Mouse (Mus musculus) kidney, embryonic 16.5 days (tissue): Measurements from ENCODE around the gene Zfp94. TPM values are rescaled to one million over a fixed set of nuclear protein-coding genes. Genes with fewer than 3 reads are reported as not detected.

ENCODE experiments used
- ATAC-seq: fragments of 200-750 bp; cut with Nextera tagmentation; 2 replicates; pipeline ENCODE4 v1.8.0; 2017; ENCODE audit warnings: moderate TSS enrichment; ENCODE audit not compliant: low FRiP score, low TSS enrichment
- H3K27ac ChIP-seq: fragments of 300-500 bp; sonication (generic); 2 replicates; pipeline ENCODE4 v1.5.1; 2014; ENCODE audit warnings: low read length
- H3K27me3 ChIP-seq: fragments of 300-500 bp; sonication (generic); 2 replicates; pipeline ENCODE4 v1.6.1; 2014; ENCODE audit warnings: low read length, control low read depth, mixed read lengths; ENCODE audit not compliant: insufficient read depth
- H3K36me3 ChIP-seq: fragments of 300-500 bp; sonication (generic); 2 replicates; pipeline ENCODE4 v1.6.1; 2014; ENCODE audit warnings: low read length, control low read depth, mixed read lengths; ENCODE audit not compliant: insufficient read depth
- H3K4me1 ChIP-seq: fragments of 300-500 bp; sonication (generic); 2 replicates; pipeline ENCODE4 v1.6.1; 2014; ENCODE audit warnings: low read length, control low read depth, mixed read lengths; ENCODE audit not compliant: insufficient read depth
- H3K4me2 ChIP-seq: fragments of 300-500 bp; sonication (generic); replicated peaks from 2 replicates; pipeline ENCODE4 v1.6.1; 2014; ENCODE audit warnings: low read depth, low read length
- H3K4me3 ChIP-seq: fragments of 300-500 bp; sonication (generic); 2 replicates; pipeline ENCODE4 v1.5.1; 2014; ENCODE audit warnings: mild to moderate bottlenecking, low read length
- H3K9ac ChIP-seq: fragments of 300-500 bp; sonication (generic); replicated peaks from 2 replicates; pipeline ENCODE4 v1.6.1; 2014; ENCODE audit warnings: low read length
- H3K9me3 ChIP-seq: fragments of 300-500 bp; sonication (generic); 2 replicates; pipeline ENCODE4 v1.6.1; 2016; ENCODE audit warnings: low read length, control low read depth
- WGBS: fragments of 180-500 bp; shearing (Covaris S2); extraction: QIAGEN DNeasy Blood & Tissue Kit; methylation state at CpG from one replicate; pipeline ENCODE4 v1.1.7; 2014; 5-methylcytosine and 5-hydroxymethylcytosine counted together
- polyA plus RNA-seq: library from polyadenylated mRNA; unstranded; fragments of >200 nt; fragmentation: Nextera tagmentation; extraction: Ambion mirVana; gene quantifications from 2 replicates; pipeline ENCODE4 v1.2.1, GENCODE M21; 2015

Zfp94 gene
- polyA plus RNA-seq, 1 experiment from 2014 or later, result 13.9 TPM

DNA sequence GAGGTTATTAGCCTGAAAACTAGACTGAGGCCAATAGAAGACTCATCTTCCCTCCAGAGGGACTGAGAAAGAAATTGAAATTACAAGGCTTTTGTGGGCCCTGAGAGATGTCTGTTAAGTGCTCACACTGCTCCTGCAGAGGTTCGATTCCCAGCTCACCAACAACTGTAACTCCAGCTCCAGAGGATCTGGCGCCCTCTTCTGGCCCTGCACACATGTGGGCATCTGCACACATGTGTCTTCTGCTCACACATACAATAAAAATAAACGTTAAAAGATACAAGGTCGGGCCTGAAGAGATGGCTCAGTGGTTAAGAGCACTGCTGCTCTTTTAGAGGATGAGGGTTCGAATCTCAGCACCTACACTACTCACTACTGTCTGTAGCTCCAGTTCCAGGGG lies 30.0 kb upstream of the Zfp94 start:
- H3K27ac ChIP-seq, result no peak overlapping the region
- no peaks in the 10 kb centered on the region for H3K4me1 ChIP-seq
- WGBS, result 66% methylated on average over 5 of the region's 5 CpGs
- no peak for ATAC-seq
- H3K27me3 ChIP-seq, result no peaks in the 10 kb centered on the region
- no peak overlapping the region for H3K9ac ChIP-seq
- no peaks in the 10 kb centered on the region for H3K9me3 ChIP-seq
- H3K36me3 ChIP-seq, result no peaks in the 10 kb centered on the region
- no peak overlapping the region for H3K4me3 ChIP-seq
- no peak overlapping the region for H3K4me2 ChIP-seq

GRCm38 (mm10) chr7:24343701-24344272 lies 27.3 kb upstream of the Zfp94 start:
- Histone ChIP-seq H3K4me1 (no peaks in the 10 kb centered on the region), H3K9ac (no peak overlapping the region), H3K4me3 (no peak overlapping the region), H3K27ac (no peak overlapping the region), H3K4me2 (no peak overlapping the region), H3K27me3 (no peaks in the 10 kb centered on the region), H3K9me3 (no peaks in the 10 kb centered on the region), H3K36me3 (no peaks in the 10 kb centered on the region)
- ATAC-seq, result no peak
- 76% methylated on average over 7 of the region's 7 CpGs for WGBS

- ATAC-seq, result no peak
- 60% methylated on average over 2 of the region's 2 CpGs for WGBS
- Histone ChIP-seq H3K9ac (no peak overlapping the region), H3K36me3 (no peaks in the 10 kb centered on the region), H3K9me3 (no peaks in the 10 kb centered on the region), H3K27me3 (peaks cover 10% of the 10 kb centered on the region), H3K4me2 (no peak overlapping the region), H3K4me3 (no peak overlapping the region), H3K27ac (no peak overlapping the region), H3K4me1 (no peaks in the 10 kb centered on the region)
These were observed 21.8 kb upstream of the Zfp94 start for GRCm38 (mm10) chr7:24338241-24338640.

- Histone ChIP-seq H3K4me1 (no peaks in the 10 kb centered on the region), H3K27ac (no peak overlapping the region), H3K4me2 (no peak overlapping the region), H3K4me3 (no peak overlapping the region), H3K9ac (no peak overlapping the region), H3K9me3 (0 out of 2 replicates have a peak, but pooled peaks cover 2% of the 10 kb centered on the region), H3K36me3 (no peaks in the 10 kb centered on the region), H3K27me3 (peaks cover 10% of the 10 kb centered on the region)
- no peak for ATAC-seq
- WGBS, result 6% methylated on average over 5 of the region's 5 CpGs
These were observed 19.3 kb upstream of the Zfp94 start for GRCm38 (mm10) chr7:24335699-24336309.

GRCm38 (mm10) chr7:24333304-24333986 lies 17.0 kb upstream of the Zfp94 start, which contains the start of gene Tescl:
Gene Tescl (minus strand): TSS chr7:24333936.
- no peaks in the 10 kb centered on the region for H3K4me1 ChIP-seq
- 0 out of 2 replicates have a peak, but pooled peaks cover 2% of the 10 kb centered on the region for H3K9me3 ChIP-seq
- peaks cover 10% of the 10 kb centered on the region for H3K27me3 ChIP-seq
- no peak for ATAC-seq
- 0 out of 2 replicates have a peak within 1 kb of the TSS, but pooled peaks have one; percentile 11 for H3K9ac ChIP-seq
- no peaks in the 10 kb centered on the region for H3K36me3 ChIP-seq
- 41% methylated on average over 49 of the region's 49 CpGs for WGBS
- no peak within 1 kb of the TSS for H3K27ac ChIP-seq
- H3K4me3 ChIP-seq, result peak within 1 kb of the TSS; percentile 19
- H3K4me2 ChIP-seq, result peak within 1 kb of the TSS; percentile 41

DNA sequence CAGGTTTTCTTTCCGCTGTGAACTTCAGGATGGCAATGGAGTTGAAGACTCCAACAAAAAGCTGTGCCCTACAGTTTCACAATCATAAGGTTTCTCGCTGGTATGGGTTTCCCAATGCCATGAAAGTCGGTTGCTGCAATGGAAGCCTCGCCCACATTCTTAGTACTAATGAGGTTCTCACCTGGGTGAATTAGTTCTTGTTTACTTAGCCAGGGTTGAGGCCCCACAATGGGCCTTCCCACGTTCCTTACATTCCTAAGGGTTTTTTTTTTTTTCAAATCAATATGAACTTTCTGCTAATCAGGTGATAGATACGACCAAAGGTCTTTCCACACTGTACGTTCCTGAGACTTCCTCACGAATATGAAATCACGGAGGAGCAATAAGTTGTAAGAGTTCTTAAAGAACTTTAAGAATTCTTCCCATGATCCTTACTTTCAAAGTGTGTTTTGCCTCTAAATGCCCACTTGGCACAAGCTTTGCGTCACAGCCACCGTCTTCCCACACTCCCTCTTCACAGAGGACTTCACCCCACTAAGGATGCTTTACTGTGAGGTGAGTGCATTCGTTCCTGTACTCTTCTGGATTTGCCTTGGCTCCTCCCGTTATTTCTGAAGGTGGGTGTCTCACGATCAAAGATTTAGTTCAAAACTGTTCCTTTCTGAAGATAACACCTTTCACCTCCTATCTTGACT lies 11.0 kb upstream of the Zfp94 start:
- WGBS, result 81% methylated on average over 14 of the region's 14 CpGs
- ATAC-seq, result no peak
- peaks cover 16% of the 10 kb centered on the region for H3K9me3 ChIP-seq
- no peak overlapping the region for H3K27ac ChIP-seq
- no peak overlapping the region for H3K4me3 ChIP-seq
- H3K27me3 ChIP-seq, result no peaks in the 10 kb centered on the region
- H3K9ac ChIP-seq, result no peak overlapping the region
- no peak overlapping the region for H3K4me2 ChIP-seq
- H3K36me3 ChIP-seq, result no peaks in the 10 kb centered on the region
- no peaks in the 10 kb centered on the region for H3K4me1 ChIP-seq

GRCm38 (mm10) chr7:24326273-24327135 lies 10.0 kb upstream of the Zfp94 start:
- 43% methylated on average over 20 of the region's 20 CpGs for WGBS
- no peaks in the 10 kb centered on the region for H3K4me1 ChIP-seq
- peak overlapping the region; percentile 39 for H3K4me3 ChIP-seq
- peak overlapping the region; percentile 59 for H3K4me2 ChIP-seq
- ATAC-seq, result 0 out of 2 replicates have a peak, but pooled peaks have one; percentile 39
- no peaks in the 10 kb centered on the region for H3K27me3 ChIP-seq
- peaks cover 16% of the 10 kb centered on the region for H3K9me3 ChIP-seq
- no peak overlapping the region for H3K27ac ChIP-seq
- H3K9ac ChIP-seq, result peak overlapping the region; percentile 56
- H3K36me3 ChIP-seq, result no peaks in the 10 kb centered on the region

DNA sequence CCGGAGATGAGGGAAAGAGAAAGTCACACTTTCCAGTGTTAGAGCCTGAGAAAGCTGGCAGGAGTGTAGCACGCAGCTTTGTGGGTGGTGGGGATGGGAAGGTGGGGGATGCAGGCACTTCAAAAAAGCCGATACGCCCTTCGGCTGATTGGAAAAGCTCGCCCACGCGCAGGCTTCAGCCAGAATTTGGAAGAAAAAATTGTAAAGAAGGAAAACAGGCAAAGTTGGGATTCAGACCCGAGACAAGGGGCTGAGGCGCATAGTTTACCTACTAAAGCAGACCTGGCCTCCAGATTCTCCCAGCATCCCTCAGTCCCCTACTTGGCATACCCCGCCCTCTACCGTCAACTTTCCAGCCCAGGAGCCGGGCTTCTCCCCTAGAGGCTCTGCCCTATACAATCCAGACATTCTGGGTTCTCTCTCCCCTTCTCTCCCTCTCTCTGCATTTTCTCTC lies 9.2 kb upstream of the Zfp94 start:
- H3K9ac ChIP-seq, result peak overlapping the region; percentile 56
- H3K9me3 ChIP-seq, result peaks cover 16% of the 10 kb centered on the region
- H3K27ac ChIP-seq, result no peak overlapping the region
- H3K4me3 ChIP-seq, result peak overlapping the region; percentile 39
- ATAC-seq, result peak; percentile 78; the same call in 1 of the 2 replicates
- no peaks in the 10 kb centered on the region for H3K36me3 ChIP-seq
- H3K4me1 ChIP-seq, result no peaks in the 10 kb centered on the region
- WGBS, result 4% methylated on average over 13 of the region's 13 CpGs
- H3K4me2 ChIP-seq, result peak overlapping the region; percentile 59
- H3K27me3 ChIP-seq, result no peaks in the 10 kb centered on the region

DNA sequence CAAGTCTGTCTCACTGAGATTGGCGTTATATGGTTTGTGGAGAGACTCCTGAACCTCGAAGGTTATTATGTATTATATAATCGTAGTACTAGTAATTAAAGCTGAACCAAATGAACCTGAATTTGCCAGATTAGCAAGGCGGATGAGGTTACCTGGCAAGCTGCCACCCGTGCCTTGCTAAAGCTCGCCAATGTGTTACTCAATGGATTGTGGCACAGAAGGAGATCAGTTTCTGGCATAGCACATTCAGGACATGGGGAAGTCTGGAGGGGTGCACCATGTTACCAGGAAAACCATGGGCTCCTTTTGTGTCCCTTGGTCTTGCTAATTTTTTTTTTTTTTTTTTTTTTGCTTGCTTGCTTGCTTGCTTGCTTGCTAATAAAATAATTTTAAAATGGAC lies 8.7 kb upstream of the Zfp94 start:
- H3K4me2 ChIP-seq, result peak overlapping the region; percentile 59
- ATAC-seq, result no peak
- H3K27ac ChIP-seq, result no peak overlapping the region
- no peak overlapping the region for H3K4me3 ChIP-seq
- peaks cover 16% of the 10 kb centered on the region for H3K9me3 ChIP-seq
- no peaks in the 10 kb centered on the region for H3K36me3 ChIP-seq
- H3K27me3 ChIP-seq, result no peaks in the 10 kb centered on the region
- WGBS, result 91% methylated on average over 6 of the region's 6 CpGs
- H3K4me1 ChIP-seq, result no peaks in the 10 kb centered on the region
- no peak overlapping the region for H3K9ac ChIP-seq
